Mouse (Mus musculus) forelimb bud, embryonic 11.5 days (tissue): ENCODE results near the gene Zdhhc21.

Experiments
- DNase-seq: peaks from one replicate; pipeline ENCODE4 v3.0.0-alpha.2; 2012; ENCODE audit warnings: low read depth, low spot score

Gene Zdhhc21

GRCm38 (mm10) chr4:82859131-82860125 is at the start of gene Zdhhc21:
Gene Zdhhc21, minus strand, starts transcription at chr4:82859958.
- DNase-seq, result peak; percentile 40

DNA sequence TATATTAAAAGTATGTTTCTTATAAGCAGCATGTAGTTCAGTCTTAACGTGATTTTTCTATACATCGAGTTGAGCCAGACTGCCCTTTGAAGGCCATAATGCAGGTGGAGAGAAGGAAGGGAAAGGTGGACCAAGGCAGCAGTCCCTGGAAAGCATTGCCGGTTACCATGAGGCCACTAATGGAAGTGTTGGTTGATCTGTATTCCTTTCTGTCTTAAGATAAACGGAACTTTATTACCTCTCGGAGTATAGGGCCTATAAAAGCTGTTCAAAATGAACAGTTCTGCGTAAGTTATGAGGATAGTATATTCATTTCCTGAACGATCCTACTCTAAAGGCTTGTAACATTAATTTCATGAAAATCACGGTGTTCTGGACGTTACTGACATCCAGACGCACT is 35.5 kb upstream of the Zdhhc21 start:
- DNase-seq, result peak; percentile 50

DNA sequence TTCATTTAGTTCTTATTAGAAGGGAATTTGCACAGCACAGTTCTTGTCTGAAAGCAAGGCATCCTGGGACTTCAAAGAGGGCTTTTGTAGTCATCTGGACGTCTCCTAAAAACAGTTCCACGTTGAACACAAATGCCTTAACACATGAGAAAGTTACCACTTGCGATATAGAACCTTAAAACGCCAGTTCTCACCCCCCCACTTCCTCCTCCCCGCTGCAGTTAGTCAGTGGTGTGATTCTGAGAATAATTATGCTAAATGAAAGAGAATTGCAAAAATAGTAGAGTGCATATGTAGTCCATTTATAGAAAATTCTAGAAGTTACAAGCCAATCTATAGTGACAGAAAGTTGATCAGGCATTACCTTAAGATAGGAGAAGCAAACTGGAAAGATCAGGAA is 32.5 kb upstream of the Zdhhc21 start:
- no peak for DNase-seq

DNA sequence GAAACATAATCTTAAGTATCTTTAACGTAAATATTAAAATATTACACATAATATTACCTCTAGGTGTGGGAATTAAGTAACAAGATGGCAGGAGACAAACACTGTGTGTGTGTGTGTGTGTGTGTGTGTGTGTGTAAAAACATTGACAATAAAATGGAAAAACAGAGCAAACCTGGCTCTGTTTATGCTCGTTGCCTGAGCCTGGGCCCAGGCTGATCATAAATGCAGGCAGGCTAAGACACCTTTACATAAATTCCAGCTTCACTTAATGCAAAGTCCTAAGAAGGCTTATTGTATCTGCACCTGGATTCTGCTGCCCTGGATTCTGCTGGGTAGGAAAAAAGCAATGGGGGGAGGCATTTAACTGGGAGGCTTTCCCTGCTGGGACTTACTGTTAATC is 31.8 kb upstream of the Zdhhc21 start:
- DNase-seq, result peak; percentile 31

DNA sequence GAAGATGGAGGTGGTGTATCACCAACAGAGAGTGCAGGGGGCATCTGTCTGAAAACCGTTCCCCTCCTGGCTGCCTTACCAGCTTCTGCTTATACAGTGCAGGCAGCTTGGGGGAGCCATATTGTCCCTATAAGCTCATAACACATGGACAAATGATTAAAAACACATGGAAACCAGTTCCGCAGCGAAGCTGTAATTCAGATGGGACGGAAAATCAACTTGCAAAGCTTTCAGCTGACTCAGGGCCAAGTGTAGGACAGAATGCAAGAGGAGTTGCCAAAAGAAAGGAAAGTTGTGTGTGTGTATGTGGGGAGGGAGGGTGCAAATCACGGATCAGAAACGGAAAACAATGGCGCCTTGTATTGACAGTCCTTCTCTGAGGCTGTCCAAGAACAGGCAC is 31.3 kb upstream of the Zdhhc21 start:
- DNase-seq, result peak; percentile 88

GRCm38 (mm10) chr4:82890585-82890984 is 30.8 kb upstream of the Zdhhc21 start:
- no peak for DNase-seq

- DNase-seq, result no peak
Observed at GRCm38 (mm10) chr4:82886148-82886547, 26.4 kb upstream of the Zdhhc21 start.

GRCm38 (mm10) chr4:82885535-82885913 is 25.8 kb upstream of the Zdhhc21 start:
- no peak for DNase-seq

- DNase-seq, result peak; percentile 41
Observed at GRCm38 (mm10) chr4:82884636-82885534, 25.1 kb upstream of the Zdhhc21 start, which contains the start of gene Cer1. Gene Cer1, minus strand, starts transcription at chr4:82885148.

DNA sequence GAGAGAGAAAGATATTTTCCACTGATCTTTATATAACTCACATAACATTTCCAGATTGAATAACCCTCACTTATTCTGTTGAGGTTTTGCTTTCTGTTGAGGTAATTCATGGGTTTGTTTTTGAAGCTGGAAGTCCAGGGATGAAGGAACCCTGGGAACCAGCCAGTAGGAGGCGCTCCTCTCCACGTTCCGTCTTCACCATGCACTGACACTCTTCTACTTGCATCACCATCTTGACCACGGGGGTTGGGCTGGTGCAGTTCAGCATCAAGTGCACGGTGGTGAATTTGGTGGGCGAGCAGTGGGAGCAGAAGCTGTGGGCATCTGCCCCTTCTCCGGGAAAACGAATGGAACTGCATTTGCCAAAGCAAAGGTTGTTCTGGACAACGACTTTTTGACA is 22.7 kb upstream of the Zdhhc21 start:
- DNase-seq, result no peak

DNA sequence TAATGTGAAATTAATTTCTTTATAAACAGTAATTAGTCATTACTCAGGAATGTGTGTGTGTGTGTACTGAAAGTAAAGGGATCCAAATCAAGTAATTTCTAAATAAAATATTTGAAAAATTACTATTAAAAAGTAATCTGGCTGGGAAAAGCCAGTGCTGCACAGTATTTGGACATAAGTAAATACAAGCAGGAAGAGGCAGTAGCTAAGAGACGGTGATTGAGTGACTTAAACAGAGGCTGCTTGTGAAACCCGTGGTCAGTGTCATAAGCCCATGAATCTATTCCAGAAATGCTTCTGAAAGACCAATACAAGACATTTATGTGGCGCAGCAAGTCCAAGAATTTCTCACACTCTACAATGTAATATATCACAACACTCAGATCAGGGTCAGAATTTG is 21.6 kb upstream of the Zdhhc21 start:
- no peak for DNase-seq

- no peak for DNase-seq
Observed at GRCm38 (mm10) chr4:82880243-82880642, 20.5 kb upstream of the Zdhhc21 start.

DNA sequence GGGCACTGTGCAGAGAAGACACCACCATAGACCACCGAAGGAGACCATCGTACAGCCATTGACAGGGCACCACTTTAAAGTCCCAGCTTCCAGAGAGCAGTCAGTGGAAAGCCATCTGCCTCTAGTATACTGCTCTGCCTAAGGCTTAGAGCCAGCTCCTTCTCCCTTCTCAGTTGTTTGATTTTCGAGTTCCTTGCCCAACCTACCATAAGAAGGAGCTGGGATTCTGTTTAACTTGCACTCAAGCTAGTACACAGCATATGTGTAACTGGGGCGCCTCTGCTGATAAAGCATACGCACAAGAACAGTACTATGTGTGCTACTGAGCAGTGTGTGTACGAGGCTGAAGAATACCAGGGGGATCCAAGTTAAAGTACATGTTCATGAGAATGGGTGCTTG is 19.4 kb upstream of the Zdhhc21 start:
- no peak for DNase-seq

GRCm38 (mm10) chr4:82876656-82877055 is 16.9 kb upstream of the Zdhhc21 start:
- DNase-seq, result no peak

- no peak for DNase-seq
Observed at GRCm38 (mm10) chr4:82875532-82875931, 15.8 kb upstream of the Zdhhc21 start.

GRCm38 (mm10) chr4:82874791-82875190 is 15.0 kb upstream of the Zdhhc21 start:
- no peak for DNase-seq

DNA sequence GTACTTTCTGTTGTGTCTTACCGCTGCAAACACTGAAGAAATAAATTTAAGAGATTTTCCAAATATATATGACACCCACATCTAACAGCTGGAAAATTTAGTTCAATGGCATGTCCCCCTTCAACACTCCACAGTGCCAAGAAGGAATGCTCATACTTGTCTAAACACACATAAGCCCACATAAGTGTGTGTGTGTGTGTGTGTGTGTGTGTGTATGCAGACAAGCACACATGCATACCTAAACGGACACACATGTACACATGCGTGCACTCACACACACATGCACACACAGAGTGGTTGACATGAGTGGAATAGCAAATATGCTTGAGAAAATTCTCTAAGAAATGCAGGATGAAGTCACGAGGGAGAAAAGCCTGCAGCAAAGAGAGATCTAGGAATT is 12.8 kb upstream of the Zdhhc21 start:
- no peak for DNase-seq

- DNase-seq, result no peak
Observed at GRCm38 (mm10) chr4:82872121-82872520, 12.4 kb upstream of the Zdhhc21 start.

GRCm38 (mm10) chr4:82870931-82871330 is 11.2 kb upstream of the Zdhhc21 start:
- no peak for DNase-seq

GRCm38 (mm10) chr4:82867731-82868445 is 8.1 kb upstream of the Zdhhc21 start:
- no peak for DNase-seq

- no peak for DNase-seq
Observed at GRCm38 (mm10) chr4:82867111-82867510, 7.4 kb upstream of the Zdhhc21 start.
